Mouse (Mus musculus) neutrophil, adult 5-6 weeks (primary cell): ENCODE data around the gene Fblim1. TPM values are rescaled to one million over a fixed set of nuclear protein-coding genes. Genes with fewer than 3 reads are reported as not detected.
A peak's percentile ranks its signal among the peaks of the same experiment; 100 is the strongest.

Experiments
- ATAC-seq: fragments of 151-379, 151-347 bp; 2 replicates; pipeline ENCODE4 v1.8.0; 2017; ENCODE audit warnings: mild to moderate bottlenecking, moderate TSS enrichment; ENCODE audit not compliant: insufficient number of reproducible peaks, poor library complexity, low FRiP score, severe bottlenecking; ENCODE audit errors: extremely low read depth
- total RNA-seq: library from RNA; stranded (forward); fragments of 200-1000 nt; gene quantifications from 2 replicates; pipeline ENCODE4 v1.2.3, GENCODE M21; 2017

Gene Fblim1
- total RNA-seq, 1 experiment from 2014 or later, result 0.12 TPM

GRCm38 (mm10) chr4:141552484-141552883 is 53.4 kb downstream of the Fblim1 start:
- peak; percentile 92 for ATAC-seq

DNA sequence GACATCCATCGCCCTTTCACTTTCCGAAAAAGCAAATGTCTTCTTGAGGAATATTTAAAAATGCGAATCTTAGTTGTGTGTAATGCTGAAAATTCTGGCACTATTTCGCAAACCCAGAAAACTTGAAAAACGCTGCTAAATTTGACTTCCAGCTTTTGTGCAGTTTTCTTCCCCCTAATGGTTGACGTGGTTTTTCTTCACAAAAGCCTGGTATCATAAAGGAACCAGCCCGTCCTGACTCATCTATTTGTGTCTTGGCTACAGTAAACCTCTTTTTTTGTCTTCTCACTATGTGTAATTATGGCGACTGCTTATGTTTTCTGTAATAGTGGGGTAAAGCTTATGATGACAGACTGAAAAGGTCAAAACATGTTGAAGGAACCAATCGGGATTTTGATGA is 58.6 kb downstream of the Fblim1 start:
- no peak for ATAC-seq

DNA sequence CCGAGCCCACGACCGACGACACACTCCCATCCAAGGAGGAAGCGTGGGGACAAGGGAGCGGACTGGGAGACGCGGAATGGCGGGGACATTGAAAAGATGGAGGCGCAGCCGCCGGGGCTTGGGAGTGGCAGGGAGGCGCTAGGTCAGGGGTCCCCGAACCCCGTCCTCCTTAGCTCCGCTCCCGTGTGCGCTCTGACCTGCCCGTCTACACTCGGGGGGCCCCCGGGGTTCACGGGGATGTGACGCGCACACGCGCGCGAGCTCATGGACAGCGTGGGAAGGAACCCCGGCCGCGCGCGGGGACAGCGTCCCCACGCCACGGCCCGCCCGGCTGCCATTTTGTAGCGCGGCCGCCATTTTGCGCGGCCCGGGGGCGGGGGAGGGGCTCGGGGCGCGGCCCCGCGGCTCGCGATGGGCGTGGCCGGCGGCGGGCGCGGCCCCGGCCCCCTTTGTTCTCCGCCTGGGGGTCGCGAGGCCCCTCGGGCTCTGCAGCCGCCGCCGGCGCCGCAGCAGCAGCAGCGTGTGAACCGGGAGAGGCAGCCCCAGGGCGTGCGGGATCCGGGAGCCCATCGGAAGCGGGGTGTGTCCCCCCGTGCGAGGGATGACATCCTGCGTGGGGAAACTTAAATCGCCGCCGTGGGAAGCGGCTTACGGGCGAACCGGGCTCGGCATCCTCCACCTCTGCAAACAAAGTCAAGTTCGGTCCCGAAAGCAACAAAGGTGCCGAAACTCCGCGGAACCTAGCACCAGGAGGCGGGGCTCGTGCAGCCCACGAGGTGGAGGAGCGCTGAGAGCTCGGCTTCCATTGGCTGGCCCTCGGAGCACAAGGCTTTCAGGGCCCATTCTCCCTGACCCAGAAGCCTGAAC is 59.3 kb downstream of the Fblim1 start:
- ATAC-seq, result peak; percentile 79

DNA sequence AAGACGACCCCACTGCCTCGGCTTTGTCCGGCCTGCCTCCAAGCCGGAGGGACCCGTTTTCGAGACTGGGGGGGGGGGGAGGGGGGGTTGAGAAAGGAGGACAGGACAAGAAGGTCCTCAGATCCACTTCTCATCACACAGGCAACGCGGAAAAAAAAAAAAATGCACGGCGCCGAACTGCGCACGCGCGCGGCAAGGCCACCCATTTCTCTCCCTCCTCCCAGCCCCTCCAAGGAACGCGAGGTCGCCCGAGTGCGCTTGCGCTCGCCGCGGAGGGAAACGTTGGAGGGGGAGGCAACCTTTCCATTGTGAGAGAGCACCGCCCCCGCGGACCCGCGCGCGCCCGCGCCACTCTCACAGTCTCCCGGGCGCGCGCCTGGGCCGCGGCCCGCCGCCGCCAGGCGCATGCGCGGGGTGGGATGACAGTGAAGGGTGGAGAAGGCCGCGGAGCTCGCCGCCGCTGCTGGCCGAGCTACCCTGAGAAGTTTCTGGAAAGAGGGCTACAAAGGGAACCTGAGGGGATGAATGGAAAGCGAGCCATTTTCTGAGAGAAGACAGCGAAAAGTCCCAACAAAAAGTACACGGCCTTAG is 60.1 kb downstream of the Fblim1 start:
- ATAC-seq, result peak; percentile 93

DNA sequence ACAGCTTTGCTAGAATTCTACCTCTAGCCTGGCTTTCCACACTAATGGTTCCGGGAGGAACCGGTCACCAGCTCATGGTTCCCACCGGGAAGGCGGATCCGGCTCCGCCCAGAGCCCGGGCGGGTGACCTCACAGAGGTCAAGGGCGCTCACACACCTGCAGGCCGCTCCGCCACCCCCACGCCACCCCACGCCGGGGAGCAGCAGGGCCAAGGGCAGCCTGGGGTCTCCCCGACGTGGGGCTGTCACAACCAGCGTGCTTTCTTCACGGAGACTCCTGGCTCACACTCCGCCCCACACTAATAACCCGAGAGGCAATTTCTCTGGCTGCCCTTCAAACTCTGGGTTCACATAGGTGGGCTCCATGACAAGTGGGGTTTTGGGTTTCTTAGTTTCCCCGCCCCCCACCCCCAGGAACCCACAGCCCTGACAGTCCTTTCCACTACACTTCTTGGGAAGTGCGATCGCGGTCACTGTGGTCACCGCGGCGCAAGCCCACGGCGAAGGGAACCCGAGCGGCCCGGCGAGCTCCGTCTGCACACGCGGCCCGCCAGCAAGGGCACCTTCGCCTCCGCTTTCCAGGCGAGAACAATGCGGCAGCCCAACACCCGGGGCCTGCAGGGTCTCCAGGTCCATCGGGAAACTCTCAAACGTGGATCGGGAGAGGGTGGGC is 60.7 kb downstream of the Fblim1 start:
- no peak for ATAC-seq

DNA sequence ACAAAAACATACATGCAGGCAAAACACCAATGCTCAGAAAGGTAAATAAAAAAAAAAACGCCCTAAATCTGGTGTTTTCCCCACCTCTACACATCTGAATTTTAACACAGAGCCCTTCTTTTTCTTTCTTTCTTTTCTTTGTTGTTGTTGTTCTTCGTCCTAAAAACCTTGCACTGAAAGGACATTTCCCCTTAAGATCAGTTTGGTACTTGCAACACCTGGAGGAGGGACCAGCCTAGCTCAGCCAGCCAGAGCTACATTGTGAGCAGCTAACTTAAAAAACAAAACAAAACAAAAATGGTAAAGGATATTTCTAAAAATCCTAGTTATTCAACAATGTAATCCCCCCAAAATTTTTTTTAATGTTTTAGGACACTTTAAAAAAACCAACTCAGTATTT is 61.4 kb downstream of the Fblim1 start:
- no peak for ATAC-seq

- no peak for ATAC-seq
These were observed 62.3 kb downstream of the Fblim1 start for GRCm38 (mm10) chr4:141543593-141543992.

DNA sequence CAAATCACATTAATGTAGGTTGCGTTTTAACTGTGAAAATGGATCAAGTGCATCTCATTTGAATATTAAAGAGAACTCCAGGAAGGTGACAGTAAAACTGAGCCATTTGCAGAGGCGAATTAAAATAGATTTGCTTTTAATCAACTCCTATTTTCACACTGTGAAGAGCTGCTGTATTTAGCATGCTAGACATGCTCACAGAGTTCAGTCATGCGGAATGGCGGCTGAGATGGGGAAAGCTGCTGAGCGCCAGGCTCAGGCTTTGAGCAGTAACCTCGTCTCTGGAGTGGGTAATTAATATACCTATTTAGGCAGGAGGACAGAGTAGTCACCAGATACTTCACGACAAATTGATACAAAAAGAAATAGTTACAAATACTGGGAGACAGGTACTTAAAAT is 64.0 kb downstream of the Fblim1 start:
- ATAC-seq, result no peak

DNA sequence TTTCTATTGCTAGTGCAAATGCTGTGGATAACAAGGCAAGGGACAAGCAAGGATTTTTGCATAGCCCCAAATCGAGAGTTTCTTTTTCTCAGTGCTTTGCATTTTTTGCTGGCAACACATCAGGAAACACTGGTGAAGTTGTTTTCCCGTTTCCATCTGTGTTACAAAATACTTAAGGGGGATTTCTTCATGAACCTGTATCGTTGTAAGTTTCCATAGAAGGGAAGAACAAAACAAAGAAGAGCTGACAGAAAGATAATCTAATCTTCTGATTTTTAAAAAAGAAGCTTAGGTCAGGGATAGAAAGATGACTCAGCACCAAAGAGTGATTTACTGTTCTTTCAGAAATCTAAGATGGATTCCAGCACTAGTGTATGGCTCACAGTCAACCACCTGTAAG is 65.1 kb downstream of the Fblim1 start:
- ATAC-seq, result no peak

DNA sequence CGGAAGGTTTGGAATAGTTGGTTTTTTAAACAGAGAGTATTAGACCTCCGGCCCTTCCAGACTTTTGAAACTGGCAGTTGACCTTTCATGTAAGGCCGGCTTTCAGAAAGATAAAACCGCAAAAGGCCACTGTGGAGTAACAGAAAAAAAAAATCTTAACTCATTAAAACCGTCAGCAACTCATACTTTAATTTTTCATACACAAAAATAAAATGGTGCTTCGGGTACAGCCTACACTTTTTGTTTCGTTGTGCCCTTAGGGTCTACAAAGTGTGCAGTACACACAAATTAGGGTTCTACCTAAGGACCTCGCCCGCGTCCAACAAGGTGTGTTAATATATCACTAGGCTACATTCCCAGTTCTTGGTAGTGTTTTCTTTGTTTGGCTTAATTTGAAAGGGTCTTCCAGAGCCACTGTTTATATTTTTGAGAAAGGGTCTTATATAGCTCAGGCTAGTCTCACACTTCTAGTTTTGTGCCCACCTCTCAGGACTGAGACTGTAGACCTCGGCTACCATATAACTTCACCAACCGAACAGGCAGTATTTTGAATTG is 66.6 kb downstream of the Fblim1 start:
- ATAC-seq, result no peak

- peak; percentile 81 for ATAC-seq
These were observed 67.3 kb downstream of the Fblim1 start, which contains the start of gene Spen for GRCm38 (mm10) chr4:141538408-141539212. Spen (minus strand) TSS chr4:141538597.

DNA sequence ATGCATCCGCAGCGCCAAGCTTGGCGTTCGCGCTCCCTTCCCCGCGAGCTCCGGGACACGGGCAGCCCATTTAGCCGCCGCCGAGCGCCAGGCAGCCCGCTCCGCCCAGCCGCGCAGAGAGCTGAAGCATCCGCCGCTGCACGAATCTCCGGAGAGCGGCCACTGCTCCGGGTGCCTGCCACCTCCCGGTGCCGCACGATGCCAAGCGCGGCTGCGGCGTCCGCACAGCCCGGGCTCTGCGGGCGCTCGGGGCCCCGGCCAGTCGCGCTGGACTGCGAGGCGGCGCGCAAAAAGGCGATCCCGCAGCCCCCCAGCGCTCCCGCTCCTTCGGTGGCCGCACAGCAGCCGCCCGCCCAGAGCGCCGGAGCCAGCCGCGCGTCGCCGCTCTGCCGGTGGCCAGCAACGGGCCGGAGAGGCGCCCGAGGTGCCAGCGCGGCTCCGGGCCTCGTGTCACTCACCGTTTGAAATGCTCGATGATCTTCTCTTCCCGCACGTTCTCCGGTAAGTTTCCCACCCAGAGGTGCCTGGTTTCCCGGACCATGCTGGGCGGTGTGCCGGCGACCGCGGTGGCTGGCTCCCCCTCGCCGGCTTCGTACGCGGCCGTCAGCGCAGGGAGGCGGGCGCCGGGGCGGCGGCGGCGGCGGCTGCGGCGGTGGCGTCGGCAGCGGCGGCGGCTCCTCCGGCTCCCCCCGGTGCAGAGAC is 68.0 kb downstream of the Fblim1 start:
- no peak for ATAC-seq

GRCm38 (mm10) chr4:141537226-141537610 is 68.7 kb downstream of the Fblim1 start:
- no peak for ATAC-seq

DNA sequence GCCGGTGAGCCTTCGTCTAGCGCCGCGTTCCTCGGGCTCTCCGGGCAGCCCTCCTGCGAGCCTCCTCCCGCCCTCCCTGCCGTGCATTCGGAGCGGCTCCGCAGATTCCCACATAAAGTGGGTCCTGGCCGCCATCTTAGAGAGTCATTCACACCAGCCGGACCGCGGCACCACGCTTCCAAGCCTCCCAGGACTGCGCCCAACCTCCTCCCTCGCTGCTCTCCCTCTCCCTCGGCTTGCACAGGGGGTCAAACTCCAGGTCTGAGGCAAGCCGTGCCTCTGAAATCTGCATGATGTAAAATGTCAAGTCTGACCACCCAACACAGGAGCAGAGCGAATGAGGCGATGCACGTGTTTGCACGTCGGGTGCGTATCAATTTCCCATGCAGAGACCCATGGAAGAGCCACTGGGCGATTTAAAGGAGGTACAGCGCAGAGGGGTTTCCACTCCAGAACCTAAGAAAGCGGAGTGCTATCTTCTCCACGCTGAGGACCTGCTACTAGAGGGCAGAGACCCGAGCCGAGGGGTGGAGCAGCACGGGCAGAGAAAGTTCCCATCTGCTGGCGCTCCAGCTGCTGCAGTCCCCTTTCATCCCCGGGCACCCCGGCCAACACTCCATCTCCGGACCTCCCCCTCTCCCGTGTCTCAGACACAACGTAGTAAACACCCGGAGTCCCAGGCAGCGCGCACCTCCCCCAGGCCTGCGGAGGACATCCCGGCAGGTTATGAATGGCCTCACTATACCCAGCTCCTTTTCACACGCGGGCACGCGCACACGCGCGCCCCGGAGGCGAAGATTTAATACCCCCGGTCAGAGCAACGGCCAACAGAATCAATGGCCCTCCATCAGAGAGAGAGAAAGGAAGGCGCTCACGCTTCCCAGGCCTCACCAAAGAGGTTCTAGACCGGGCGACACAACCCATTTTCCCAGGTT is 69.3 kb downstream of the Fblim1 start:
- ATAC-seq, result no peak

- peak; percentile 38; the same call in 1 of the 2 replicates for ATAC-seq
These were observed 70.8 kb downstream of the Fblim1 start for GRCm38 (mm10) chr4:141534947-141535680.

DNA sequence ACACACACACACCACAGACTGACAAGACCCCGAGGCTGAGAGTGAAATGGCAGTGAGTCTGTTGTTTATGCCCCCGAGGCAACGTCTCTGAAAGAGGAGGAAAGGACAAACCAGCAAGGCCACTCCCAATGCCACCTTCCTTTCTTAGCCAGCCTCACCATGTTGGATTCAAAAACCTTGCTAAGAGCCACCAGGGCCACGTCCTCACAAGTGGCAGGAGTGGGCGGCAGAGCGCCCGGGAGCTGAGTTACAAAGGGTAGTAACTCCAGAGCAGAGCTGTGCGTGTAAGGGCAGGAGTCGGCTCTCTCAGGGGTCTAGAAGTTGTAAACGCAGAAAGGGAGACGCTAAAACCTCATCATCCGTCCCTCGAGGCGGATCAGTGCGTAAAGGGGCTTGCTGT is 74.9 kb downstream of the Fblim1 start:
- no peak for ATAC-seq

GRCm38 (mm10) chr4:141528938-141529337 is 77.0 kb downstream of the Fblim1 start:
- no peak for ATAC-seq
